Mouse (Mus musculus): ENCODE results near the gene Fut11. TPM values are rescaled to one million over a fixed set of nuclear protein-coding genes. Genes with fewer than 3 reads are reported as not detected.
A peak's percentile ranks its signal among the peaks of the same experiment; 100 is the strongest.

Fut11 gene
- 1 to 10 TPM; 1.8 to 2.1 TPM for total RNA-seq (2021)
- long read RNA-seq, experiment 1, full-length matches to known transcripts = 7 of 7 reads
- long read RNA-seq, experiment 1, partial matches to known transcripts = 0 of 7 reads
- long read RNA-seq, experiment 1, other reads (novel, unspliced or antisense) = 0 of 7 reads
- long read RNA-seq, experiment 2, full-length matches to known transcripts = 1 of 1 reads
- long read RNA-seq, experiment 2, partial matches to known transcripts = 0 of 1 reads
- long read RNA-seq, experiment 2, other reads (novel, unspliced or antisense) = 0 of 1 reads

GRCm38 (mm10) chr14:20694884-20695760 lies at the start of gene Fut11:
Gene Fut11, plus strand, starts transcription at chr14:20694968.
- peak; percentile 80 for DNase-seq (ENCODE audit: low spot score)

DNA sequence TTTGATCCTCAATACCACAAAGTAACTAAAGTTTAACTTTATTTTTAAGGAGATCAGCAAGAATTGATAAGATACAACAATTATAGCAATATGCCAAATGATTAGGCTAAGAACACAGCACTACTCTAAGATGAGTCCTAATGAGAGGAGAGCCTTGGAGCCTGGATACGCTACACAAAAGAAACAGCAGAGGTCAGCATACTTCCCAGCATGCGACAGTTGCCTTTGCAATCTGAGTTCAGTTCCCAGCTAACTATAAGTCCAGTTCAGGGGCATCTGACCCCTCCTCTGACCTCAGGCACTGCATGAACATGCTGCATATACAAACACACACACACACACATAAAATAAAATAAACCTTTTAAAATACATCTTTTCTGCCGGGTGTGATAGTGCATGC lies 49.2 kb upstream of the Fut11 start:
- no peak for DNase-seq (ENCODE audit: low spot score)

GRCm38 (mm10) chr14:20646381-20646780 lies 48.4 kb upstream of the Fut11 start:
- DNase-seq (ENCODE audit: low spot score) = no peak

DNA sequence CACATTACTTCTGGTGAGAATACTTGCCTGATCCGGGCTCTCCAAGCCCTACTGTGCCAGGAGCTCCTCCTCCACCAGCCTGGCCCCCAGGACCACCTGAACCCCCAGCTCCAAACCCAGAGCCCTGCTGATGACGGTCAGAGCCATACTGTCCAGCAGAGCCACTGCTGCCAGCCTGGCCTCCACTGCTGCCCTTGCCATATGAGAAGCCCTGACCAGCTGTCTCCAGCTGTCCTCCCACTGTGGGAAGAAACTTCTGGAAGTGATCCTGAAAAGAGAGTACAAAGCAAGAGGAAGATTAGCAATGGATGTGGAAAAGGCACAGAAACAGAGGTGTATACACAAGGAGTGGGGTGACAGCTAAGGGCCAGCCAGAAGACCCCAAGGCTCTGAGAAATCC lies 43.8 kb upstream of the Fut11 start:
- no peak for DNase-seq (ENCODE audit: low spot score)

- peak; percentile 88 for DNase-seq (ENCODE audit: low spot score)
Measured at GRCm38 (mm10) chr14:20651722-20652256, 43.0 kb upstream of the Fut11 start.

DNA sequence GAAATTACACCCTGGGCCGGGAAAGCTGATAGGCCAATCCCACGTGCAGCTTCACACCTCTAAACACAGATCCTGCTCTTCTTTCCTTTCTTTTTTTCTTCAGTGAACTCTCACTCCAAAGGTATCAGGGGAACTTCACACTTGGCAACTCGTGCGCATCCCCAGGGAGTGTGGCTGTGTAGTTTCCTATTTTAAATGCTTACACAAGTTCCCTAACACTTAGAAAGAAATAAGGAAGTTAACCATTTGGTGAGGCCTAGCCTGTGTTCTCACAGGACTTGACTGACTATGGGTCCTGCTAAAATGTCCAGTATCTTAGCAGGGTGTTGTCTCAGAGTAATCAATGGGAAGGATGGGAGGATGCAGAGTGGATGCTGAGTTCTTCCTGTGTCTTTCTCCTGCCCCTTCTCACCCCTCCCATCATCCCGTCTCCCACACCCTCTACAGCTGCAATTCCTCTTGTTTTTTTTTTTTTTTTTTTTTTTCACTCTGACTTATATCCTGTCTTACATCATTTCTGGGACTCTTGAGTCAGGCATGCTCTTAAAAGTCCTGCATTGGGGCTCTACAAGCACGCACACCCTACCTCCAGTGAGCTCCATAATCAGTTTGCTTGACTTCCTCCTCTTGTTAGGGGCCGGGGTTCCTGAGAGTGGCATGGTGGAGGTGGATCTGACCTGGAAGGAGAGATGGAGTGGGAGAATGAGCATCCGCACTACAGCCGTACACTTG lies 39.9 kb upstream of the Fut11 start:
- no peak for DNase-seq (ENCODE audit: low spot score)

DNA sequence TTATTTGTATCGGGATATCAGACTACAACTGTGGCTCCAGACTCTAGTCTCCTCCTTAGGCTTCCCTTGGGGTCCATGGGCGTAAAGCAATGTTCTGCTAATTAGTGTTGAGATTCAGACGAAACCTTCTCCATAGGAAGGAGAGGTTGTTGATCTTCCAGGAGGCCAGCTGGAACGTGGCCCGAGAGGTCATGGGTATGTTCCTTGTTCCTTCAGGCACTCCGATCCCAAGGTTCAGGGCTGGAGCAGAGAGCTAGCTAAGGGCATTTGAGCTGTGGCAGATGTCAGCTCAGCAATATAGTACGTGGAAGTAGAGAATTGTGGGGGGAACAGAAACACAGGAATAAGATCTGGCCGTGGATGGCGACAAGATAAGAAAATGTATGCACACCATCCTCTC lies 39.0 kb upstream of the Fut11 start:
- DNase-seq (ENCODE audit: low spot score) = peak; percentile 85

GRCm38 (mm10) chr14:20656361-20656760 lies 38.4 kb upstream of the Fut11 start, which contains the start of gene Myoz1:
Gene Myoz1, minus strand, starts transcription at chr14:20656540.
- DNase-seq (ENCODE audit: low spot score) = peak; percentile 81

GRCm38 (mm10) chr14:20658326-20658725 lies 36.4 kb upstream of the Fut11 start:
- peak; percentile 77 for DNase-seq (ENCODE audit: low spot score)

- no peak for DNase-seq (ENCODE audit: low spot score)
Measured at GRCm38 (mm10) chr14:20658902-20659301, 35.9 kb upstream of the Fut11 start.

DNA sequence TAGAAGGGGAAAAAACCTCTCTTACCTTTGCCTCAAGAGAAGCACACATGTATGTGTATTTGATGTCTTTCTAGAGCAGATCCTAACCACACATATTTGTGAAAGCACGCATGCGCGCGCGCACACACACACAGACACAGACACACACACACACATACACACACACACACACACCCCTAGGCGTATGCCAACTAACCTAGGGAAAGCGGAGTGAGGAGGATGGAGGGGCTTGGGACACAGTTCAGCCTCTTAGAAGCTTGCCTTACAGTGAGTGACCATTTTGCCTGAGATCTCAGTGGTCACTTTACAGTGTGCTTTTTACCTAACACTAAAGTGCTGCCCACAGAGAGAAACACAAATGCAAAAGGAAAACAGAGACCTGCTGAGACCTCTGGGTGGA lies 35.1 kb upstream of the Fut11 start:
- DNase-seq (ENCODE audit: low spot score) = no peak

- DNase-seq (ENCODE audit: low spot score) = peak; percentile 98
Measured at GRCm38 (mm10) chr14:20660827-20661660, 33.7 kb upstream of the Fut11 start.

GRCm38 (mm10) chr14:20661661-20662331 lies 33.0 kb upstream of the Fut11 start:
- DNase-seq (ENCODE audit: low spot score) = no peak

- DNase-seq (ENCODE audit: low spot score) = no peak
Measured at GRCm38 (mm10) chr14:20662740-20663139, 32.0 kb upstream of the Fut11 start.

- DNase-seq (ENCODE audit: low spot score) = no peak
Measured at GRCm38 (mm10) chr14:20663601-20664000, 31.2 kb upstream of the Fut11 start.

GRCm38 (mm10) chr14:20664436-20664835 lies 30.3 kb upstream of the Fut11 start:
- DNase-seq (ENCODE audit: low spot score) = peak; percentile 78

GRCm38 (mm10) chr14:20667469-20667868 lies 27.3 kb upstream of the Fut11 start:
- no peak for DNase-seq (ENCODE audit: low spot score)

GRCm38 (mm10) chr14:20668154-20668810 lies 26.5 kb upstream of the Fut11 start, which contains the start of gene Synpo2l:
Gene Synpo2l, minus strand, starts transcription at chr14:20668354.
- DNase-seq (ENCODE audit: low spot score) = peak; percentile 87

- DNase-seq (ENCODE audit: low spot score) = no peak
Measured at GRCm38 (mm10) chr14:20672990-20673389, 21.8 kb upstream of the Fut11 start.

- DNase-seq (ENCODE audit: low spot score) = peak; percentile 77
Measured at GRCm38 (mm10) chr14:20673735-20674063, 21.1 kb upstream of the Fut11 start.

Data from gastrocnemius, adult 18-20 months (tissue).